Mouse (Mus musculus) lung, embryonic 14.5 days (tissue): Measurements from ENCODE around the gene Akr7a5. TPM values are rescaled to one million over a fixed set of nuclear protein-coding genes. Genes with fewer than 3 reads are reported as not detected.

Experiments used
- ATAC-seq: fragments of 200-750 bp; cut with Nextera tagmentation; 2 replicates; pipeline ENCODE4 v1.8.0; 2017; ENCODE audit warnings: mild to moderate bottlenecking, moderate TSS enrichment, moderate library complexity; ENCODE audit not compliant: insufficient read depth
- DNase-seq: peaks from one replicate; pipeline ENCODE4 v3.0.0-alpha.2; 2015
- H3K27ac ChIP-seq: fragments of 300-500 bp; sonication (generic); 2 replicates; pipeline ENCODE4 v1.5.1; 2014; ENCODE audit warnings: low read depth, mild to moderate bottlenecking, moderate library complexity
- H3K27me3 ChIP-seq: fragments of 300-500 bp; sonication (generic); 2 replicates; pipeline ENCODE4 v1.6.1; 2014; ENCODE audit warnings: low read length, control low read depth; ENCODE audit not compliant: insufficient read depth
- H3K36me3 ChIP-seq: fragments of 300-500 bp; sonication (generic); 2 replicates; pipeline ENCODE4 v1.6.1; 2014; ENCODE audit warnings: control low read depth; ENCODE audit not compliant: insufficient read depth
- H3K4me1 ChIP-seq: fragments of 300-500 bp; sonication (generic); 2 replicates; pipeline ENCODE4 v1.6.1; 2014; ENCODE audit warnings: antibody characterized with exemption, control low read depth; ENCODE audit not compliant: insufficient read depth
- H3K4me2 ChIP-seq: fragments of 300-500 bp; sonication (generic); 2 replicates; pipeline ENCODE4 v1.6.1; 2014; ENCODE audit warnings: mild to moderate bottlenecking
- H3K4me3 ChIP-seq: fragments of 300-500 bp; sonication (generic); 2 replicates; pipeline ENCODE4 v1.5.1; 2014; ENCODE audit warnings: low read depth, low read length
- H3K9ac ChIP-seq: fragments of 300-500 bp; sonication (generic); 2 replicates; pipeline ENCODE4 v1.6.1; 2014
- H3K9me3 ChIP-seq: fragments of 300-500 bp; sonication (generic); 2 replicates; pipeline ENCODE4 v1.6.1; 2016; ENCODE audit warnings: low read depth, low read length, control low read depth
- CTCF ChIP-seq: IDR thresholded peaks from 2 replicates; pipeline ENCODE4 v1.5.1; 2016; ENCODE audit warnings: antibody characterized with exemption, low read depth
- WGBS: fragments of 180-500 bp; shearing (Covaris S2); extraction: QIAGEN DNeasy Blood & Tissue Kit; methylation state at CpG from one replicate; pipeline ENCODE4 v1.1.7; 2014; 5-methylcytosine and 5-hydroxymethylcytosine counted together
- microRNA-seq: library from miRNA; unstranded; fragments of <30 nt; microRNA quantifications from one replicate; pipeline ENCODE4, GENCODE M21; 2016; ENCODE audit warnings: borderline number of aligned reads
- polyA plus RNA-seq: library from polyadenylated mRNA; unstranded; fragments of >200 nt; fragmentation: Nextera tagmentation; extraction: Ambion mirVana; gene quantifications from 2 replicates; pipeline ENCODE4 v1.2.1, GENCODE M21; 2014

Akr7a5 gene
- polyA plus RNA-seq, 1 experiment from 2014 or later = 101 TPM

- Histone ChIP-seq H3K36me3 (peaks cover 59% of the 10 kb centered on the region), H3K9me3 (no peaks in the 10 kb centered on the region), H3K4me2 (peak within 1 kb of the TSS; percentile 99), H3K27me3 (no peaks in the 10 kb centered on the region), H3K4me3 (peak within 1 kb of the TSS; percentile 87), H3K9ac (peak within 1 kb of the TSS; percentile 91), H3K27ac (peak within 1 kb of the TSS; percentile 98), H3K4me1 (no peaks in the 10 kb centered on the region; the same call in 1 of the 2 replicates)
- ATAC-seq (peak; percentile 95), DNase-seq (peak; percentile 89)
- no peak for TF ChIP-seq CTCF
- WGBS = under 1% methylated on average over 63 of the region's 64 CpGs
These were observed 41.6 kb downstream of the Akr7a5 start, which contains the start of the genes Mrto4, Emc1 and Ubr4 for GRCm38 (mm10) chr4:139351931-139352711. Gene Mrto4, minus strand, starts transcription at chr4:139352576. Gene Emc1, plus strand, starts transcription at chr4:139352587. Gene Ubr4, plus strand, starts transcription at chr4:139352609.

DNA sequence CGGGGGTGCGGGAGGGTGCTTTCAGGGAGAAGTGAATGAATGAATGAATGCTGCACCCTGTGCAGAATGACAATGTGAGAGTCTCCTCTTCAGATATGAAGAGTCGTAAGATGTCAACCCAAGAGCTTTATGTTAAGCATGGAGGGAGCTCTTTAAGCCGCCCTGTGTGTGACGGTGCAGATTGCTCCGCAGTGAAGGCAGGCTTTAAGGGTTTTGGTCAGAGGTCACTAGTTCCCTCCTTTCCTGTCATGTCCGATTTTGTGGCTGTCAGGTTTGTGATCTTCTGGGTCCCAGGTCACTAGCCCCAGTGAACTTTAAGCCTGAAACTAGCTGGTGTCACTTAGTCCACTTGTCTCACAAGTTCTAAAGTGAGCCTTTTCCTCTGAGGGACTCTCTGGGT, 42.3 kb downstream of the Akr7a5 start:
- WGBS = under 1% methylated on average over 7 of the region's 7 CpGs
- TF ChIP-seq CTCF = no peak

GRCm38 (mm10) chr4:139357211-139357610, 46.7 kb downstream of the Akr7a5 start:
- H3K4me2 ChIP-seq = no peak overlapping the region
- H3K36me3 ChIP-seq = peaks cover 75% of the 10 kb centered on the region
- no peak for TF ChIP-seq CTCF
- H3K9ac ChIP-seq = no peak overlapping the region
- H3K9me3 ChIP-seq = no peaks in the 10 kb centered on the region
- no peak for ATAC-seq
- H3K27ac ChIP-seq = no peak overlapping the region
- H3K27me3 ChIP-seq = no peaks in the 10 kb centered on the region
- 93% methylated on average over 3 of the region's 3 CpGs for WGBS
- DNase-seq = no peak
- H3K4me1 ChIP-seq = no peaks in the 10 kb centered on the region
- H3K4me3 ChIP-seq = no peak overlapping the region

More for the DNA sequence above, 42.3 kb downstream of the Akr7a5 start:
- peak; percentile 20 for DNase-seq
- H3K4me3 ChIP-seq = peak overlapping the region; percentile 87
- H3K9me3 ChIP-seq = no peaks in the 10 kb centered on the region
- ATAC-seq = peak; percentile 57; the same call in 1 of the 2 replicates
- no peaks in the 10 kb centered on the region; the same call in 1 of the 2 replicates for H3K4me1 ChIP-seq
- H3K27me3 ChIP-seq = no peaks in the 10 kb centered on the region
- peak overlapping the region; percentile 99 for H3K4me2 ChIP-seq
- H3K9ac ChIP-seq = peak overlapping the region; percentile 91
- H3K36me3 ChIP-seq = peaks cover 59% of the 10 kb centered on the region
- H3K27ac ChIP-seq = peak overlapping the region; percentile 98; the same call in 1 of the 2 replicates

GRCm38 (mm10) chr4:139360761-139361548, 50.4 kb downstream of the Akr7a5 start:
- ATAC-seq (no peak), DNase-seq (no peak)
- TF ChIP-seq CTCF = no peak
- H3K9me3 ChIP-seq = no peaks in the 10 kb centered on the region
- no peak overlapping the region for H3K9ac ChIP-seq
- H3K27me3 ChIP-seq = no peaks in the 10 kb centered on the region
- no peak overlapping the region for H3K4me3 ChIP-seq
- no peaks in the 10 kb centered on the region for H3K4me1 ChIP-seq
- H3K27ac ChIP-seq = no peak overlapping the region
- H3K4me2 ChIP-seq = no peak overlapping the region
- peaks cover 97% of the 10 kb centered on the region for H3K36me3 ChIP-seq
- 91% methylated on average over 11 of the region's 11 CpGs for WGBS

- Histone ChIP-seq H3K36me3 (peaks cover 96% of the 10 kb centered on the region), H3K9me3 (no peaks in the 10 kb centered on the region), H3K27ac (no peak overlapping the region), H3K4me3 (no peak overlapping the region), H3K4me2 (no peak overlapping the region), H3K9ac (no peak overlapping the region), H3K4me1 (no peaks in the 10 kb centered on the region), H3K27me3 (no peaks in the 10 kb centered on the region)
- WGBS = 93% methylated on average over 3 of the region's 3 CpGs
- no peak for TF ChIP-seq CTCF
- ATAC-seq (no peak), DNase-seq (no peak)
These were observed 56.8 kb downstream of the Akr7a5 start for GRCm38 (mm10) chr4:139367336-139367735.

Small RNA genes lying within 50 kb of the gene (microRNA-seq; reads per million reads assigned to microRNA genes)
- not detected for gene Gm24245
- not detected for gene Gm25732

Other genes with a start within 250 kb of the Akr7a5 start
- gene Htr6, start 235.2 kb upstream of the Akr7a5 start, polyA plus RNA-seq = not detected in 2 replicates
- gene Nbl1, start 217.8 kb upstream of the Akr7a5 start, polyA plus RNA-seq = 43.8 and 48.0 TPM in 2 replicates
- gene Minos1, start 179.6 kb upstream of the Akr7a5 start, polyA plus RNA-seq = 501 and 531 TPM in 2 replicates
- 332 and 336 TPM in 2 replicates for gene Capzb, start 117.8 kb upstream of the Akr7a5 start, polyA plus RNA-seq
- 10.5 and 11.0 TPM in 2 replicates for gene Pqlc2, start within 50 bp of the Akr7a5 start, polyA plus RNA-seq
- 118 and 136 TPM in 2 replicates for gene Mrto4, start 41.8 kb downstream of the Akr7a5 start, polyA plus RNA-seq
- 28.7 and 31.0 TPM in 2 replicates for gene Emc1, start 41.8 kb downstream of the Akr7a5 start, polyA plus RNA-seq
- gene Ubr4, start 41.9 kb downstream of the Akr7a5 start, polyA plus RNA-seq = 82.2 and 84.5 TPM in 2 replicates
- 7.7 TPM in 2 replicates for gene Iffo2, start 219.8 kb downstream of the Akr7a5 start, polyA plus RNA-seq